Mouse (Mus musculus) gastrocnemius, adult 2 months (tissue): ENCODE data around the gene Saal1. TPM values are rescaled to one million over a fixed set of nuclear protein-coding genes. Genes with fewer than 3 reads are reported as not detected.
"Not testable (repeated sequence)": the region's sequence is repeated elsewhere in the genome, so short reads cannot be mapped to it uniquely, and the experiment has no call there.

Source experiments
- DNase-seq: peaks from one replicate; pipeline ENCODE4 v3.0.0; 2022
- H3K27ac ChIP-seq: fragments of 200-600 bp; 2 replicates; pipeline ENCODE4 v1.8.1; 2022; ENCODE audit warnings: mild to moderate bottlenecking
- H3K4me3 ChIP-seq: fragments of 200-600 bp; 2 replicates; pipeline ENCODE4 v1.8.1; 2022; ENCODE audit warnings: mild to moderate bottlenecking, moderate library complexity
- CTCF ChIP-seq: fragments of 200-600 bp; IDR thresholded peaks from 2 replicates; pipeline ENCODE4 v1.8.1; 2022; ENCODE audit warnings: antibody characterized with exemption, mild to moderate bottlenecking, moderate library complexity
- intact Hi-C: fragments of 180-260 bp; cut with DNase I; formaldehyde crosslinking; loops from one replicate; pipeline ENCODE4 v1.15.1; 2025
- total RNA-seq, 2 experiments: library from RNA; stranded (reverse); gene quantifications; 2 replicates each; pipeline ENCODE4 v1.2.3; 2021

Gene Saal1
- total RNA-seq, 2 experiments from 2014 or later, result 2.7 to 3.3 TPM

DNA sequence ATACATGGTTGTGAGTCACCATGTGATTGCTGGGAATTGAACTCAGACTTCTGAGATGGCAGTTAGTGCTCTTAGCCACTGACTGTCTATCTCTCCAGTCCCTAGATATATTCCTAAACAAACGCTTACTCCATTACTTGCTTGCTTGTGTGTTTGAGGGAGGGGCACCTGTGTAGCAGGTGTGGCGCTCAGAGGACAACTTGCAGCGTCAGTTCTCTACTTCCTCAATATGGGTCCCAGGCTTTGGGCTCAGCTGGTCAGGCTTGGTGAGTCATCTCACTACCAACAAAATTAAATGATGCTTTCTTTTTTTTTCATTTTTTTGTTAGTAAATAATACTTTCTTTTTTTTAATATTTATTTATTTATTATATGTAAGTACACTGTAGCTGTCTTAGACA lies 32.1 kb downstream of the Saal1 start:
- intact Hi-C loops, result no loop called here
- Histone ChIP-seq H3K27ac (no peak overlapping the region), H3K4me3 (no peak overlapping the region)
- no peak for DNase-seq
- TF ChIP-seq CTCF, result no peak

DNA sequence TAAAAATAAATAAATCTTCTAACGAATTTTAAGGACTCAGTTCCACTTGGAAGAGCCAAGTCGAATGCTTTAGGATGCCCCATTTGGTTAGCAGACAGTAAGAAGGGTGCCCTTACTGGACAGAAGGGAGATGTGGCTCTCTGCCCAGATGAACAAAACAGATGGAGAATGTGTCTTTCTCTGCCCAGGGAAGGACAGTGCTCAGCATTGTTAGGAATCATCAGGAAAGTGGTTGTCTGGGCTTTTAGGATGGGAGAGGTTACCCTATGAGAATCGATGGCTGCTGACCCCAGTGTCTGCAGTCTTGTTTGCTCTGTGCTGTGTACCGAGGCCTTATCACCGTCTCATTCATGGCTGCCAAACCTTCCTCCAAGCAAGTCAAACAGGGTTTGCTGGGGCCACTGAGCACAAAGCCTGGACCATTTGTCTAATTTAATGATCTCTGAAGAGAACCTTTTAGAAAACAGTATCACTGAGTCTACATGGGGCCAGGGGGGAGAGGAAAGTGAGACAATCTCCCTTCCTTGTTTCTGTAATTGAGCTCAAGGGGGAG lies 33.6 kb downstream of the Saal1 start:
- Histone ChIP-seq H3K27ac (no peak overlapping the region), H3K4me3 (no peak overlapping the region)
- DNase-seq, result no peak
- intact Hi-C loops, result no loop called here
- TF ChIP-seq CTCF, result no peak

DNA sequence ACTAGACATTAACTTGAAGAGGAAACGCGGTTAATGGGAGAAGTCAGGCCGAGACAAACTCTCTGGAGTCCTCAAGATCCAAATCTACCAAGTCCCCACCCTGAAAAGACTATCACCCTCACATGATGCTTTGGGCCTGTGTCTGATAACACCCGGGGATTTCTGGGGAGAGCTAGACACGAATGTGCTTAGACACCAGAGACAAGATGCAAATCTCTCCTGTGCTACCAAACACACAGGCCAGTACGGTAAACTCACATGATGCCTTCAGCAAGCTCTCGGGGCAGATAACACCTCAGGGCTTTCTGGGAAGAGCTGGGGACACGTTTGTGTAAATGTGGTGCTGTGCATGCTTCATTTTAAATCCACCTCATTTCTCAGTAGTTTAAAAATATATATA lies 34.6 kb downstream of the Saal1 start:
- Histone ChIP-seq H3K27ac (no peak overlapping the region), H3K4me3 (no peak overlapping the region)
- DNase-seq, result no peak
- TF ChIP-seq CTCF, result no peak
- intact Hi-C loops, result no loop called here

DNA sequence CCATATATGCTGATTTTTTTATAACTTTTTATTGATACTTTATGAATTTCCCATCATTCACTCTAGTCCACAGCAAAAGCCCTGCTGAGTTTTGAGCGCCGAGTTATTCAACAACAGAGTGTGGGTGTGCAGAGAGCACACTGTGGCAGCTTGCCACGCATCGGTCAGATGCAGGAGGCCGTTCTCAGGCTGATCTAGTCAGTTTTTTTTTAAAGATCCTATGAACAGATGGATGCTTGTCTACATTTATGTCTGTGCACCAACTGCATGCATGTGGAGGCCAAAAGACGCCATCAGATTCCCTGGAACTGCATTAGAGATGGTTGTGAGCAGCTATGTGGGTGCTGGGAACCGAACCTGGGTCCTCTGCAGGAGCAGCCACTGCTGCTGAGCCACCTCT lies 35.4 kb downstream of the Saal1 start:
- intact Hi-C loops, result no loop called here
- no peak overlapping the region for H3K4me3 ChIP-seq
- no peak for TF ChIP-seq CTCF
- DNase-seq, result no peak
- no peak overlapping the region for H3K27ac ChIP-seq

DNA sequence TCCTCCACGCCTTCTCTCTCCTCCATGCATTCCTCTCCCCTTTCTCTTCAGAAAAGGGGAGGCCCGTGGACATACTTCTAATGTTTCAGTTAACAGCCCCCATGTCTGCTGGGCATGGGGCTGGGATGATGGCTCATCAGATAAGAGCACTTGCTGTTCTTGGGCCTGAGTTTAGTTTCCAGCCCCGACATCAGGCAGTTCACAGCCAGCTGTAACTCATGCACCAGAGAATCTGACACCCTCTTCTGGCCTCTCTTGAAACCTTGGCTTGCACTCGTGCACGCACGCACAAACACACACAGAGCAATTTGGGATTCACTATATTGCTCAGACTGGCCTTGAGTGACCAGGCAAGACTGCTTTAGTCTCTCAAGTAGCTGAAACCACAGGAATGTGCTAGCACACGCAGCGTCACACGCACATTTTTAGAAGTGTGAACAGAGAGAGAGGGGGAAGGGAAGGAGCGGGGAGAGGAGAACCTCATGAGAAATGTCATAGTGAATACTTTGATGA lies 38.3 kb downstream of the Saal1 start, which contains the start of gene Tph1:
Gene Tph1 (minus strand): TSS at position 378 of the 513 bp plus-strand sequence.
- no peak for TF ChIP-seq CTCF
- DNase-seq, result peak; percentile 26
- no peak within 1 kb of the TSS for H3K4me3 ChIP-seq
- H3K27ac ChIP-seq, result 0 out of 2 replicates have a peak within 1 kb of the TSS, but pooled peaks have one; percentile 31
- intact Hi-C loops, result no loop called here

DNA sequence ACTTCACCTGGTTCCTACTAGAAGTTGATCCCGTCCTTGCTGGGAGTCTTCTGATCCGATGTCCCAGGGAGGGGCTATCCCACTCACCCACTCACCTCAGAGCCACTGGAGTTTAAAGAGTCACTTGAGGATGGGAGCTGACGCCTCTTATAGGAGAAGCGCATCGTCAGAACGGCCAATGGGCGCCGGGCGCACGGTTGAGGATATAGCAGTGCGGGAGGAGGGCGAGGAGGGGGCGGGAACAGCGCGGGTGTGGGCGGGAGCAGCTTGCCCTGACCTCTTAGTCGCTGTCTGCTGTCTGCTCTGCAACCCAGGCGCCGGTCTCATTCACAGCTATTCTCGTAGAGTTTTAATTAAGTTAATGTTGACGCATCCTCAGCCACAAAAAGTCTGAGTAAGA lies 43.2 kb downstream of the Saal1 start:
- TF ChIP-seq CTCF, result no peak
- Histone ChIP-seq H3K4me3 (no peak overlapping the region), H3K27ac (no peak overlapping the region)
- no peak for DNase-seq
- intact Hi-C loops, result no loop called here

DNA sequence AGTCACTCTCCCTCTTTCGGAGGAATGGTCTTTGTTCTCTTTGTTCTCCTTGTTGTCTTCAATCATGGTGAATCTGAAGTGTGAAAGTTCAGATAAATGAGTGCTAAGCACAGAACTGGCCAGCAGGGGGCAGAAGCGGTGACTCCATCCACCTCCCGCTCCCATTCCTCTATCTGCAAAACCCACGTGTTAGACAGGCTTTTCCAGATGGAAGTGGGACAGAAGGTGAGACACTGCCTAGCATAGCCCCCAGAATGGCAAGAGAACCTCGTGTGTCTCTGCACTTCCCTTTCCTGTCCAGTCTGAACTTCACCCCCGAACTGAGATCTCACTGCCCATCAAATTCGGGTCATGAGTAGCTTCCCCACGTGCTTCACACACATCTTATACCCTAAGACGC lies 45.2 kb downstream of the Saal1 start:
- Histone ChIP-seq H3K27ac (no peak overlapping the region), H3K4me3 (no peak overlapping the region)
- TF ChIP-seq CTCF, result peak; percentile 63
- DNase-seq, result no peak
- intact Hi-C loops, result no loop called here

DNA sequence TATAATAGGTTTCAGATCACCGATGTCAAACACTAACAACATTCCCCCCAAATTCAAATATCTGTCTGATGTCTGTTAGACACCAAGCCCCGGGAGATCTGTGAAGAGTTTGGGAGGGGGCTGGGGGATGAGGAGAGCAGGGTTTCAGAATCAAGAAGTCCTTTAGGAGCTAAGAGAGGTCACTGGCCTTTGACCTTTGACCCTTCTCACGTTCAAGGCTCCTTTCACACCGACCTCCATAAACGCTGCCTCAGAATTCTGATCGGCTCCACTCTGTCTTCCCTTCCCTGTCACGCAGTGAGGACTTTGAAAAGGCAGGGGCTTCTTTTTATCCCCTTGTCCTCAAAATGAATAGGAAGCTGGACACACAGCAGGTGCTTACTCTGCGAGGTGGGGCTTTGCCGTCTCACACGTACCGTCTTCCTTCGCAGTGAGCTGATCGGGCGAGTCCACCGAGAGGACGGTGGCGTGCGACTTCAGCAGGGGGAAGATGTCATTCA lies 48.8 kb downstream of the Saal1 start:
- DNase-seq, result no peak

DNA sequence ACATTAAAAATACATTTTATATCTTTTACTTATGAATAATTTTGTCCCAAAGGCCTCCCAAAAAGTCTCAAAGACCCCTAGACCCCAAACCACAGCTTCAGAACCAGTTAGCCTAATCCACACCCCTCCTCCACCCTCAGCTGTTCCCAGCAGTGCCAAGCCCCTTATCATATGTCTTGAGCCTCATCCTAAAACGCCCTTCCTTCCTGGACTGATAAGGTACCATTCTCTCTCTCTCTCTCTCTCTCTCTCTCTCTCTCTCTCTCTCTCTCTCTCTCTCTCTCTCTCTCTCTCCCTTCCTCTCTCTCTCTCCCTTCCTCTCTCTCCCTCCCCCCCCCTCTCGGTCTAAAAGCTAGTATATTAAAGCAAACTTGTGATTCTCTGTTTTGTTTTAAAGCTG lies 58.2 kb downstream of the Saal1 start:
- TF ChIP-seq CTCF, result no peak
- intact Hi-C loops, result no loop called here
- Histone ChIP-seq H3K27ac (no peak overlapping the region), H3K4me3 (no peak overlapping the region)
- DNase-seq, result no peak

More for the DNA sequence above, 48.8 kb downstream of the Saal1 start:
- Histone ChIP-seq H3K4me3 (no peak overlapping the region), H3K27ac (no peak overlapping the region)
- intact Hi-C loops, result no loop called here
- no peak for TF ChIP-seq CTCF

DNA sequence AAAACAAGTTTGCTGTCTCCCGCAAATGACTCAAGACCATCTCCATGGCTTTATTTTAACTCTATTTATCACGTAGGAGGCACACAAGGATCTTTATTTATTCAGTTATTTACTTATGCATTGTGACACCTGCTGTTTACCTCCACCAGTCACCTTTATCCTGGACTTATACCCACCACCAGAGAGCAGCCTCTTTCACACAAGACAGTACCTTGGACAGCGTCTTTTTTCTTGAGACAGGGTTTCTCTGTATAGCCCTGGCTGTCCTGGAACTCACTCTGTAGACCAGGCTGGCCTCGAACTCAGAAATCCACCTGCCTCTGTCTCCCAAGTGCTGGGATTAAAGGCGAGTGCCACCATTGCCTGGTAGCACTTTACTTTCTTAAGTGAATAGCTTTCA lies 60.2 kb downstream of the Saal1 start:
- H3K4me3 ChIP-seq, H3K27ac ChIP-seq, DNase-seq, intact Hi-C loops: not testable (repeated sequence)

DNA sequence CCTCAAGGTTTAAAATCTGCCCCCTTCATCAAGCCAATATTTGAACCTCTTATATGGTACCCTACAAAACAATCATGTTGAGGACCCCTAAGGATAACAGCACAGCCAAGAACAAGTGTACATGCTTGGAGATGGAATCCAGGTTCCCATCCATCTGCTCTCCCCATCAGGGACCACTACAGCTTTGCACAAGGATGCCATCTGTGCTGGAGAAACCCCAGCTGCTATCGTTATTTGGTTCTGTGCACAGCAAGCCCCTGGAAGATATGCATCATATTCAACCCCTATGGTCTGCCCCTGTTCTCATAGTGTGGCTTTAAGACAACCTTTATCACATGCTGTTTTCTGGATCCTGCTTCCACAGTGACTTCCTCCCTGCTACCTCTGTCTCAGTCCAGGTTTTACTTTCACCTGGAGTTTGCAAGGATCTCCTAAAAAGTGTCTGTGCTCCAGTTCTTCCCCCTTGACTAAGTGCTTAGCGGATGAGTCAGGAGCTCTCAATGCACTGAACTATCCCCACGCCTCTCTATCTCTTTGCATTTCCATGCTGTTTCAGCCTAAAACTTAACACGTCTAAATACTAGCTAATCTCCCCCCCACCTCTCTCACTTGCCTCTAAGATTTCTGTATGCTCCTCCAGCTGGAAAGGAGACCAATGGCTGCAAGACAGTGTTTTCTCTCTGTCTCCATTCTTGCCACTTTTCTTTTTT lies 61.9 kb downstream of the Saal1 start:
- Histone ChIP-seq H3K27ac (no peak overlapping the region), H3K4me3 (no peak overlapping the region)
- TF ChIP-seq CTCF, result no peak
- no peak for DNase-seq
- intact Hi-C loops, result no loop called here

DNA sequence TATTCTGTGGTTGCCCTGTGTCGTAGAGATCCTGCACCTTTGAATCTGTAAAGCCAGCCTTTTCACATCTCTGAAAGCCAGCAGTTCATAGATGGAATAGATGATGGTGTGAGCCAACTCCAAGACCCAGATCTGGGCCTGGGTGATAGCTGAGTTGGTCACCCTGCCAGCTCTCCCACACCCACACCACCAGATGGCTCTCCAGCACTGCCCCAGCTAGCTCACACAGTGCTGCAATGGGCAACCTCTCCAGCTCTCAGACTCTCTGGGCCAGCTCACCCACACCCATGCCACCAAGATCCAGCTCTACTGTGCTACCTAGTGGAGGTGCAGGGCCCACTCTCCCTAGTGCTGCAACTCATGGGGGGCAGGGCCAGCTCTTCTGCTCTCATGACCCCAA lies 67.3 kb downstream of the Saal1 start:
- peak; percentile 24; the same call in 1 of the 2 replicates for TF ChIP-seq CTCF
- no peak overlapping the region for H3K27ac ChIP-seq
- intact Hi-C loops, result no loop called here
- DNase-seq, result peak; percentile 27
- no peak overlapping the region for H3K4me3 ChIP-seq

DNA sequence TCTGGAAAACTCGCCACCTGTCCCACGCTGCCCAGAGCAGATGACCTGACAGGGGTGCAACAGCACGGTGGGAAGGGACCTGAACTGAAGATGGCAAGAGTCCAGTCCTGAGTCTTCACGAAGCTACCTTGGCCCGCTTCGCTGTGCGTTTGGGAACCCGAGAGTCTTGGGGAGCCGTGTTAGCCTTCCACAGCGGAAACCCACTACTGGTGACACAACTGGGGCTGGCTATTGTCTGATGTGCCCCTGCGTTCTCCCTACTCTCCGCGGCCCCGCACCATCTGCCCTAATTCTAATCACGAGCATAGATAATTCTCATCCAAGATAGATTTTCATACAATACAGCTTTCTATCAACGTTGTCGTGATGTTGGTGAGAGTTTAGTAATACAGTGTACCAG lies 70.4 kb downstream of the Saal1 start:
- intact Hi-C loops, result no loop called here
- TF ChIP-seq CTCF, result no peak
- Histone ChIP-seq H3K4me3 (peak overlapping the region; percentile 82), H3K27ac (peak overlapping the region; percentile 81)
- no peak for DNase-seq

DNA sequence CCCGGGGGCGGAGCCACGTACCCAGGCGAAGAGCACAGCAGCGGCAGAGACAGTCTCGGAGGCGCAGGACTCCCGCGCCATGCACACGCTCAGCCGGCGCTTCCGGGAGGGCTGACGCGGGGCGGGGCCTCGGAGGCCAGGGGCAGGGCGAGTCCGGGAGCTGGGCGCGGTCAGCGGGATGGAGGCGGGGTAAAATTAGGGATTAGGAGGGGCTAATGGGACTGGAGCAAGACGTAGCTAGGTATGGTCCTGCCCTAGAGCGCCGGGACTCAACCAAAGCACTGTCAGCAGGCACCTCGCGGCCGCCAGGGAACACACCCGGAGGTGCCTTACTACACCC lies 70.8 kb downstream of the Saal1 start, which contains the start of gene Sergef:
Gene Sergef (minus strand): TSS at position 116 of the 340 bp plus-strand sequence.
- TF ChIP-seq CTCF, result no peak; the same call in 1 of the 2 replicates
- H3K27ac ChIP-seq, result peak within 1 kb of the TSS; percentile 81
- intact Hi-C loops, result no loop called here

More for the DNA sequence above, 70.8 kb downstream of the Saal1 start, which contains the start of gene Sergef:
- DNase-seq, result peak; percentile 93
- peak within 1 kb of the TSS; percentile 82 for H3K4me3 ChIP-seq
